Mouse (Mus musculus): ENCODE results near the gene Exoc3l2. TPM values are rescaled to one million over a fixed set of nuclear protein-coding genes. Genes with fewer than 3 reads are reported as not detected.

The Exoc3l2 gene
- total RNA-seq, 2 experiments from 2014 or later, result 0.26 to 0.36 TPM

GRCm38 (mm10) chr7:19470308-19470707, 7.2 kb downstream of the Exoc3l2 start:
- intact Hi-C loops (cut with DNase I), result no loop called here
- H3K27ac ChIP-seq, result no peak overlapping the region
- TF ChIP-seq CTCF (IDR thresholded peaks at IDR 0.05), result no peak

DNA sequence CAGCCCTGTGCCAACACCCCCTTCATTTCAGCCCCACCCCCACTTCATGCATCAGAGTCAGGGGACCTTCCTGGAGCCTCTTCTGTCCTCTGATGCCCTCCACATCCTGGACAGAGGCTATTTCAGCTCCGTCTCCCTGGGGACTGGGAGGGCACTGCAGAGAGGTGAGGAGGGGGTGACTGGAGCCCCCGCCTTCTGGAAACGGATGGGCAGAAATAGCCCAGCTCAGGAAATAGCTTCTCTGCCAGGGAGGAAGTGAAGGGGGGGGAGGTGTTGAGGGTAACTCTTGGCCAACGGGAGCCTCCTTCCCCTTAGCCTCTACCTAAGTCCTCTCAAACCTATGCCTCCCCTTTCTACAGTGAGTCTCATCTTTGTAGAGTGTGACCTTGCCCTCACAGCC, 9.3 kb downstream of the Exoc3l2 start:
- intact Hi-C loops (cut with DNase I), result no loop called here
- H3K27ac ChIP-seq, result no peak overlapping the region

More at GRCm38 (mm10) chr7:19470308-19470707, 7.2 kb downstream of the Exoc3l2 start:
- H3K4me3 ChIP-seq, result no peak overlapping the region
- no peak for DNase-seq (ENCODE audit: extremely low spot score in 1 of 2, low spot score in 2 of 2)

DNA sequence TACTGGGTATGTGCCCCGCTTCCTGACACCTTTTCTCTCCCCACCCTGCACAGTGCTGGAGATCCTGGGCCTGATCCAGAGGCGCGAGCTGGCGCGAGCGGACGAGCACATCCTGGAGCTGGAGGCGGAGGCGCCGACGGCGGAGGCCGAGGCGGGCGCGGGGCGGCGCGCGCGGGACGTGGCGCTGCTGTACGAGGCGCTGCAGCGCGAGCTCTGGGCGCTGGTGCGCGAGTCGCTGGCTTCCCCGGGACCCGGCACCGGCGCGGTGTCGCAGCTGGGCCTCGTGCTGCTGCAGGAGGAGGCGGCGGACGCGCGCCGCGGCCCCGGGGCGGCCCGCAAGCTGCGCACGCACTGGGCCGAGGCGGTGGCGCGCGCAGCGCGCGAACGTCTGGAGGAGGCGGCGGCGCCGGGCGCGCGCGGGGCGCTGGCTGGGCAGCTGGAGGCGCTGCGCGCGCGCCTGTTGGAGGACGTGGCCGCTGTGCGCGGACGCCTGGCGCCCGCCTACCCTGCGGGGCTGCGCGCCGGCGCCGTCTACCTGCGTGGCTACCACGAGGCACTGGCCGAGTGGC, 10.8 kb downstream of the Exoc3l2 start:
- intact Hi-C loops (cut with DNase I), result no loop called here
- peak; percentile 82 to 84 for DNase-seq (ENCODE audit: extremely low spot score in 1 of 2, low spot score in 2 of 2)
- Histone ChIP-seq H3K4me3 (peak overlapping the region; percentile 62), H3K27ac (peak overlapping the region; percentile 78)
- TF ChIP-seq CTCF (IDR thresholded peaks at IDR 0.05), result no peak

More for the DNA sequence above, 9.3 kb downstream of the Exoc3l2 start:
- no peak overlapping the region for H3K4me3 ChIP-seq
- TF ChIP-seq CTCF (IDR thresholded peaks at IDR 0.05), result no peak
- DNase-seq (ENCODE audit: extremely low spot score in 1 of 2, low spot score in 2 of 2), result no peak

GRCm38 (mm10) chr7:19477084-19477483, 14.0 kb downstream of the Exoc3l2 start:
- peak; percentile 8 for TF ChIP-seq CTCF (IDR thresholded peaks at IDR 0.05)
- no peak overlapping the region for H3K27ac ChIP-seq
- intact Hi-C loops (cut with DNase I), result no loop called here
- DNase-seq (ENCODE audit: extremely low spot score in 1 of 2, low spot score in 2 of 2), result no peak
- no peak overlapping the region for H3K4me3 ChIP-seq

- TF ChIP-seq CTCF (IDR thresholded peaks at IDR 0.05), result no peak
- no peak overlapping the region for H3K27ac ChIP-seq
- no peak overlapping the region for H3K4me3 ChIP-seq
- no peak for DNase-seq (ENCODE audit: extremely low spot score in 1 of 2, low spot score in 2 of 2)
- intact Hi-C loops (cut with DNase I), result no loop called here
These were observed 14.7 kb downstream of the Exoc3l2 start for GRCm38 (mm10) chr7:19477624-19478384.

DNA sequence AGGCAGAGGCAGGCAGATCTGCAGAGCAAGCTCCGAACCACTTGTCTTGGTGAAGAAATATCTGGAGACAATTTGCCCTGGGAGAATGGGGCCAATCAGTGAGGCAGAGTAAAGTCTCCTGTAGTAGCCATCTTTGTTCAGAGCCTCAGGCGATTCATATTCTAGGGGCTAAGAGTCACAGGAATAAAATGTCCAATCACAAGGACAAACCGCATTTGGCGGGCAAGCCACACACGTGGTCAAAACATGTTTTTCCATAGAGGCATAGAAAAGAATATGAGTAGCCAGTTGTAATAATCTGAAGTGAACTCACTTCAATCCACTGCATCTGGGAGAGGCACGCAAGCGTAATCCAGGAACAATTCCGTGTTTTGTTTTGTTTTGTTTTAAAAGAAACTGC, 20.1 kb downstream of the Exoc3l2 start:
- no peak for DNase-seq (ENCODE audit: extremely low spot score in 1 of 2, low spot score in 2 of 2)
- intact Hi-C loops (cut with DNase I), result no loop called here
- TF ChIP-seq CTCF (IDR thresholded peaks at IDR 0.05), result no peak
- Histone ChIP-seq H3K4me3 (no peak overlapping the region), H3K27ac (no peak overlapping the region)

DNA sequence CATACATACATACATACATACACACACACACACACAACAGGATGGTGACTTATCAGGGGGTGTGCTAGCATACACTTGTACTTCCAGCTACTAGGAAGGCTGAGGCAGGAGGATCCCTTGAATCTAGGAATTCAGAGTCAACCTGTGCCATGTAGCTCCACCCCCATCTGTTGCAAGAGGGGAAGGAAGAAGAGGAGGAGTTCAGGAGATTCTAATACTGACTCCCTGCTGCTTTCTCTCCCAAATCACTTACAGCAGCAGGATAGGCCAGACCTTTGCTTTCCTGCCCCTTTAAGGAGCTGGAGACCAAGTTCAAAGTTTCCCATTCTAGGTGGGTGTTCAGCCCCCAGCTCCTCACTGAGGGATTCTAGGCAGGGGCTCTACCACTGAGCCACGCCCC, 22.4 kb downstream of the Exoc3l2 start:
- TF ChIP-seq CTCF (IDR thresholded peaks at IDR 0.05), result no peak
- no peak overlapping the region for H3K27ac ChIP-seq
- intact Hi-C loops (cut with DNase I), result no loop called here
- H3K4me3 ChIP-seq, result no peak overlapping the region
- no peak for DNase-seq (ENCODE audit: extremely low spot score in 1 of 2, low spot score in 2 of 2)

- H3K4me3 ChIP-seq, result no peak overlapping the region
- DNase-seq (ENCODE audit: extremely low spot score in 1 of 2, low spot score in 2 of 2), result no peak
- intact Hi-C loops (cut with DNase I), result no loop called here
- H3K27ac ChIP-seq, result no peak overlapping the region
- no peak for TF ChIP-seq CTCF (IDR thresholded peaks at IDR 0.05)
These were observed 23.4 kb downstream of the Exoc3l2 start for GRCm38 (mm10) chr7:19486549-19486948.

DNA sequence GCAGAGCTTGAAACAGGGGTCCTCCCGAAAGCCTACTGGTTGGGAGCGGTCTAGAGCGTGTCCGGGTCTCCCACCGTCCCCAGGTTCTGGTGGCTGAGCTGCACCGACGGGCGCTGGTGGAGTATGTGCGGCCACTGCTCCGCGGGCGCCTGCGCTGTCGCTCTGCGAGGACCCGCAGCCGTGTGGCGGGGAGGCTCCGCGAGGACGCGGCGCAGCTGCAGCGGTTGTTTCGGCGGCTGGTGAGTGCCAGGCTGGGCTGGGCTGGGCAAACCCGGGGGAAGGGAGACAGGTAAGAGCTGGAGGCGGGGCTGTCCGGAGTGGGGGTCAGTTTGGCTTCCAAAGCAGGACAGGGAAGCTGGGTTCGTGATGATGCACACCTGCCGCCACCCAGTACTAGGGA, 26.4 kb downstream of the Exoc3l2 start:
- Histone ChIP-seq H3K4me3 (peak overlapping the region; percentile 31), H3K27ac (no peak overlapping the region)
- TF ChIP-seq CTCF (IDR thresholded peaks at IDR 0.05), result no peak
- DNase-seq (ENCODE audit: extremely low spot score in 1 of 2, low spot score in 2 of 2), result no peak
- intact Hi-C loops (cut with DNase I), result no loop called here

- Histone ChIP-seq H3K27ac (no peak overlapping the region), H3K4me3 (no peak overlapping the region)
- intact Hi-C loops (cut with DNase I), result no loop called here
- TF ChIP-seq CTCF (IDR thresholded peaks at IDR 0.05), result no peak; the same call in 1 of the 2 replicates
- no peak for DNase-seq (ENCODE audit: extremely low spot score in 1 of 2, low spot score in 2 of 2)
These were observed 28.6 kb downstream of the Exoc3l2 start for GRCm38 (mm10) chr7:19491731-19492130.

DNA sequence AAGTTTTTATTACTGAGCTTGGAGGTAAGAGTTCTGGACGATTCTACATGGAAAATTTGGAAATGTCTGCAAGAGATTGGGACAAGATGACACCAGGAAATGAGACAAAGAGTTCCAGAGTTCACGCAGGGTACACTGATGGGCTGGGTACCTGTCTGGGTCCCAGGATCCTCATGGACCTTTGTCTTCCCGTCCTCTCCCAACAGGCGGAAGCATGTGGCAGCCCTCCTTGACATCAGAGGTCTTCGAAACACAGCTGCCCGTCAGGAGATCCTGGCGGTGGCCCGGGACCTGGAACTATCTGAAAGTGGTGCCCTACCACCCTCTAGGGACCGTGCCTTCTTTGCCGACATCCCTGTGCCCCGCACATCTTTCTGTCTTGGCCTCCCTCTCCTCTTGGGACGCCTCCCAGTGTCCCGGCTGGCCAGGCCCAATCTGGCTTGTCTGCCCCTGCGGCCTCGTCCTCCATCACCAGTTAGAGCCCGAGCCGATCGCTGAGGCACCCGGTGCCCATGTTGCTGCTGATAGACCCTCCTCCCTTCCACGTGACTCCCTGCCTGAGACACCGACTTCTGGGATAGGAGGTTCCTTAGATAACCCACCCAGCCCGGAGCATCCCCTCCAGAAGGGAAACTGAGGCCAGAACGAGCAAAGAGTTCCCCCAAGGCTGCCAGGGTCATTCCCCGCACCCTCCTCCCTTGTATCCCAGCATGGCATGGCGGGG, 31.8 kb downstream of the Exoc3l2 start:
- intact Hi-C loops (cut with DNase I), result no loop called here
- no peak for TF ChIP-seq CTCF (IDR thresholded peaks at IDR 0.05)
- Histone ChIP-seq H3K27ac (no peak overlapping the region), H3K4me3 (no peak overlapping the region)
- no peak for DNase-seq (ENCODE audit: extremely low spot score in 1 of 2, low spot score in 2 of 2)

- H3K4me3 ChIP-seq, result no peak overlapping the region
- H3K27ac ChIP-seq, result no peak overlapping the region
- intact Hi-C loops (cut with DNase I), result no loop called here
- TF ChIP-seq CTCF (IDR thresholded peaks at IDR 0.05), result no peak
- no peak for DNase-seq (ENCODE audit: extremely low spot score in 1 of 2, low spot score in 2 of 2)
These were observed 32.5 kb downstream of the Exoc3l2 start for GRCm38 (mm10) chr7:19495521-19496213.

Data from left cerebral cortex, adult 2 months (tissue).